Mouse (Mus musculus): ENCODE measurements at regions not wholly inside any gene's neighbourhood (a gene's known extent, or its start where the extent isn't known, plus 50 kb on each side); places are given as distances from the start of the nearest gene placed in this dataset.

- DNase-seq, result no peak
Measured at GRCm38 (mm10) chr9:69705942-69706341, 54.8 kb downstream of the Foxb1 start.

GRCm38 (mm10) chr9:69705071-69705470 lies 55.7 kb downstream of the Foxb1 start:
- peak; percentile 50 for DNase-seq

GRCm38 (mm10) chr9:69703731-69704130 lies 57.0 kb downstream of the Foxb1 start:
- DNase-seq, result no peak

DNA sequence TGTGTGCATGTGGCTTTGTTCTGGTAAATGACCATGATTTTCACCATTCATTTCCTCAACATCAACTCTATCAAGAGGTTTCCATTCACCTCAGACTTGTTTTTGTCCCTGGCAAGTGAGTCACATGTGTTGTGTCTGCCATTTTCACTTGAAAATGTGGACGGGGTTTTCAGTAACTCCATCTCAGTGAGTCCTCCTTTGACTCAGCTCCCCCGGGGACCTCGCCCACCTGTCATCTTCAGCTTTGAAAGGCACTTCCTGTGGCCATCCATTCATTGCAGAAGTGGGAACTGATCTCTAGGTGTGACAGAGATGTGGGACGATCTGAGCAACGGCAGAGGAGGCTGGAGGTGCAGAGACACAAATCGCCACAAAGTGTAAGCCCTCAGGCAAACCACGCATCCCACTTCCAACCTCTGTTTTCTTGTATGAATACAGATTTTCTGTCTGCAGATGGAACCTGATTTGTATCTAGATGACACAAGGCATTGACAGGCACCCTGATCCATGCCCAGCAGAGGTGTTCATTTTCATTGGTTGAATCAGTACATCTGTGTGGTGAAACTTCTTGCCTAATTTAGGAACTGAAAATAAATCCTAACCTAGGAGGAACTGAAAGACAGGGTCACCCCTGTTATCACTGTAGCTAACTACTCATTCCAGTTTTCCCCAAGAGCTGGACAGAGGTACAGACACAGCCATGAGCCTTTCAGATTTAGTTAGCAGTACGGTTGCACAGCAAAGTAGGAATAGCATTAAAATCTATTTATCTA lies 58.4 kb downstream of the Foxb1 start:
- no peak for DNase-seq

GRCm38 (mm10) chr9:69700696-69701095 lies 60.0 kb downstream of the Foxb1 start:
- no peak for DNase-seq

DNA sequence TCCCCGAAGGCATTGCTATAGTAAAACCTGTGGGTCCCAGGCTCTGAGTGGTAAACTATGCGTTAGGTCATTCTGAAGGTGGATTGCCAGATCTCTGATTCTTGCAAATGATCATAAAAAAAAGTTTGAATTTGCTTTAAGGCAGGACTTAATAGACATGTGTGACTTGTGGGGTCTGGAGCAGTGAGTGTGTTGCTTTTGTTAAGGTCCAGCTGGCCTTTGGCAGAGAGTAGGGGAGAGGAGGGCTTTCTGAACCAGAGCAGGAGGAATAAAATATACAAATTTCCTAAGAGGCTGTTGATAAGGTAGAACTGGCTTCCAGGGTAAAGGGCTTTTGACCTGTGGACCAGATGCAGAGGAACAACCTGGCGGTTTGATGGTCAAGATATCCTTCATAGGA lies 69.0 kb downstream of the Foxb1 start:
- no peak for DNase-seq

DNA sequence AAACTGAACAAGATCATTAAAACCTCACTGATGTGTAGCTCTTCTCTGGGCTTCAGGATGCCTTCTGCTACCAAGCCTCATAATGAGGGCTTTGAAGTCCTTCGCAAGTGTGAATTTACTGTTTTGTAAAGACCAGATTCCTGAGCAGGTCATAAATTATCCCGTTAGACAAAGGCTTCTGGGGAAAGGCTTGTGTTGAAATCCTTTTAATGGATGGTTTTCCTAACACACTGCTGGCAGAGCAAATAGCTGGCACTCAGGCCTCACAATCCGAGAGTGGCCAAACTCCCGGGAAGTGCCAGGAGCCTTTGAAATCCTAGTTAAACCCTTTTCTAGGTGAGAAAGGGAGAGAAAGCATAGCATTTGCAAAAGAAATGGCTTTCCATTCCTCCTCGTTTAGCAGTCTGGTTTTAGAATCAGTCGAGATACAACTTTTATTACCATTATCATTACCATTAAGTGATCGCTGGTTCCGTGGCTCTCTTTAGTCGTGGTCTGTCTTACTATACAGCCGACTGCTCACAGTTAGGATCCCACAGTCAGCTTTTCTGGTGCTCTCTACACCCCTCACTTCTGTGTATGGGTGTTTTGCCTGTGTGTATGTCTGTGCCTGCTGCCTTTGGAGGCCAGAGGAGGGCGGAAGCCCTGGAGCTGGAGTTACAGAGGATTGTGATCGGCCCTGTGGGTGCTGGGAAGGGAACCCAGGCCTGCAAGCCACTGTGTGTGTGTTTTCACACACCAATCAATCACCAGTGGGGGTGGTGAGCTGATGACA lies 73.2 kb downstream of the Foxb1 start:
- DNase-seq, result peak; percentile 17

GRCm38 (mm10) chr9:69686766-69687165 lies 74.0 kb downstream of the Foxb1 start:
- DNase-seq, result no peak

GRCm38 (mm10) chr9:69685630-69686029 lies 75.1 kb downstream of the Foxb1 start:
- DNase-seq, result no peak

DNA sequence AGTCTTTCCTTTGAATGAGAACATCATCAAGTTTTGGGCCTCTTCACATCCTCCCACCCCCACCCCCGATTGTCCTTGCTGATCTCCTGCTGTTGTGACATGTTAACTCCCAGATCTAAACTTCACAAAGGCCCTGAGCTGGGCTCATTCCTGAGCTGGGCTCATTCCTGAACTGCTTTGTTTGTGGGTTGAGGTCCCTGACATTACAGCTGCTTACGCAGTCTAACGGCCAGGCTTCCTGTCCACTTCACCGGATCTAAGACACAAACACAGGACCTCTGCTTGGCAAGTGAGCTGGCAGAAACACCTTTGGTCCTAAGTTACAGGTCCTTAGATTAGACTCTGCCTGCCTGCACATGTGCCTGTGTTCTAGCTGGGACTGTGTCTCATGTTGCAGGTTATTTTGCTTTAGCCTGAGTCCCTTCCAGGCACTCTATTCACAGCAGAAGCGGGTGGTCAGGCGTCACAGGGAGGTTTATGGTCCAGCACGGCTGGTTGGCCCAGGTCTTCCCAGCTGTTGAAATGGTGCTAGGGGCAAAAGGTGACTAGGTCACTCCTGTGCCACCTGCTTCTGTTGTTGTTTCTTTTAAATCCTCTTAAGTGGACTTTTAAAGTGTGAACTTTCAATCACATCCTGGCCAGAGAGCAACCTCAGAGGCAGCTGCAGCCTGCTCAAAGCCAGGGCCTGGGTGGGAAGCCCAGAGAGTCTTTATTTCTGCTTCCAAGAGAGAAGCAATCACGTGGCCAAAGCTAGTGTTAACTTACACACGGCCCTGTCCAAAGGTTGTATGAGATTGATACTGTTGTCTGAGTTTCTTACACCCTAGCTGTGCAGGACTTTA lies 79.1 kb downstream of the Foxb1 start:
- DNase-seq, result no peak

DNA sequence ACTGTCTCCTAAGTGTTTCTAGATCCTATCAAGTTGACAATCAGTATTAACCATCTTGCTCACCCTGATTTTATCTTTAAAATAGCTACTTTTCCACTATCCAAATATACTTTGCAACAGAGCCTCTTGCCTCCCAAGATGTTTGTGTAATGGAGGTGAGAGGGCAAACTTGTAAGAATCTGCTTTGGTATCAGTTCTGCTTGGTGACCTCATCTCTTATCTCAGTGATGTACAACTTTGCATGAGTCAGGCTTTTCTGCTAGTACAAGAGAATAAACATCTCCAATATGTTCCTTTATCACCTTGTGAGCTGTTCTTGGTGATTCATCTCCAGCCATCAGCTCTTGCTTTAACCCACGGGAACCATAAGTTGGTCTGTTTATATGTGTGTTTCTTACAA lies 82.1 kb downstream of the Foxb1 start:
- peak; percentile 18 for DNase-seq

DNA sequence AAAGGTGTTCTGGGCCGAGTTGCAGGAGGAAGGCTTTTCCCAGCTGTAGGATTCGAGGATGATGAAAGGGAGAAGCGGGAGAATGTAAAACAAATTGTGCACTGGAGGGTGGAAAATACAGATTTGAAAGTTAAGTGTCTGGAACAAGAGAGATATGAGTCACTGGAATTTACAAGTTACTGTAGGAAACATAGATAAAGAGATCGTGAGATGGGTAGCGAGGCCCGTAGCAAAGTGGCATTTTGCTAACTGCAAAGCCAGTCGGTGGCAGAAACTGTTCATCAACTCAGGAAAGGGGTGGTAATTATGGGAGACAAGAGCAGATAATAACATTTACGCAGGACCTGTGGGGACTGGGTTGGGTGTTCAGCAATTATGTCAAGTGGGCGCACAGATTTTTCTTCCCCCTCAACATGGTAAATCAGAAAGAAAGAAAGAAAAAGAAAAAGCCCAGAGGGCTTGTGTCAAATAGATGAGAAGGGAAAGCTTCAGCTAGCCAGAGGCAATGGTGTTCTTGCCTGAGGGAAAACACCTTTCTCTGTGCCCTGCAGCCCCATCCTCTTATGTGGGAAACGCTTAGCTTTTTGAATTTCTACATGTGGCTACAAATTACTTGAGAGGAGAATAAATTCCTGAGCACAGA lies 87.2 kb downstream of the Foxb1 start:
- no peak for DNase-seq

DNA sequence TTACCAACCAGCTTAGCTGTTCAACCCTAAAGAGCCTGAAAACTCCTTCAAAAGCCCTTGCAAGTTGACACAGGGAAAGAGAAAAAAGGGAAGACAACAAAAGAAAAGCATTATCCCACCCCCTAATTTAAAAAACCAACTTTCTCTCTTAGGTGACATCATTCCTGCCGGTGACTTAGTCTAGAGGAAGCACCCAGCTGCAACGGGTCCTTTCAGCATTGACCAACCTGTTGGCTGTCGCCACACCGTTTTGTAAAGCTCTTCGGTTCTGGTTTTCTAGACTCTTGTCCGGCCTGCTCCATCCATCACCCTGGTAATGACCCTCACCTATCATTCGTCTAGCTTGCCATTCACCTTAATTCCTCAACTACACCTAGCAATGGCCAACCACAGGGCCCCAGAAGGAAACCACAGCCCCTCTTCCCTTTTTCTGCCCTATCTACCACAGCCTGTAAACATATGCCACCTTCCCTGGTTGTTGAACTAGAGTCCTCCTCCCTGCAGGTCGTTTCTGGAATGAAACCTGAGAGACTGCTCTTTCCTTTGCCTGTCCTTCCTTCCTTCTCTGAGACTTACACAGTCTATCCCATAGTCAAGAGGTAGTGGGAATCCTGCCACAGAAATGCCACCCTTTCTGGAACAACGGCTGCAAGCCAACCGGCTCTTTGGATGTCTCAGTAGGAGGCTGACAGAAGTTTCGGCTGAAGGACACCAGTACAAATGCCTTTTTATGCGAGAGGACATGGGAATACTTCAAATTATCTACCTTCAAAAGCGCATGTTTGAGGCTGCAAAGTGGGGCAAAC lies 87.9 kb downstream of the Foxb1 start:
- no peak for DNase-seq

GRCm38 (mm10) chr9:69671199-69671598 lies 89.5 kb downstream of the Foxb1 start:
- DNase-seq, result no peak

- no peak for DNase-seq
Measured at GRCm38 (mm10) chr9:69670551-69671044, 90.1 kb downstream of the Foxb1 start.

DNA sequence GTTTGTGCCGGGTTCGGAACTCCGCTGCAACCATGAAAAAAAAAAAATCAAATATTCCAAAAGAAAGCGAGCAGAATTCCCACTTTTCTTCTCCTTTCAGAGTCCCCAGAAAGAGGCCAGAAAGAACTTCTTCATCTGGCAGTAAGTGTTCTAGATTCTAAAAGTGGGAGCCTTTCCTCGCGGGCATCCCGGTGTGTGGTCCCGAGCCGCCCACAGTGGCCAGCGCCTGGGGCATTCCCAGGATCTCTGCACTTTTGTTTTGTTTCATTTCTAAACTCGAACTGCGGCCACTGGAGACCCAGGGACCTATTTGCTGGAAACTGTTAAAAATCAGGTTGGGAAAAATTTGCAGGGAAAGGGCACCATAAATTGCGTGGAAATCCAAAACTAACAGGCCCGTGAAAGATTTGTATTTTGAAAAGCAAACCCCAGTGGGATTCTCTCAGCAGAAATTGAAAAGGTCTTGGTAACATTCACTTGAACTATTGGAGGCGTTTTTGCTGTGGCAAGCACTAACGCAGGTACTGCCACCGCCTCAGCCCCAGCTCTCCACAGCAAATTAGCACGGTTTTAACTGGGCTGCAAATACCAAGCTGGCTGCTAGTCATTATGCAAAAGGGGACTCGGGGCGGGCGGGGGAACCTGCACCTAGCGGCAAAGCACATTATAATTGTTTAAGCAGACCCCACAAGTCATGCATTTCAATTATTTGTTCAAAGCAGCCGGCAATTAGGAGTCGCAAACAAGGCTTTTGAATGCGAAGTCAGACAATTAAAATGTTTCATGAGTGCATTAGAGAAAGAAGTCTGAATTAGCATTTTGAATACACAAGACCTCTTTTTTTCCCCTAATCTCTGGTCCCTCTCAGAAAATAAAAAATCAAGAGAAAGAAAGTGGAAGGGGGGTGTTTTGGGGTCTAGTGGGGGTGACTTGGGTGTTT lies 90.9 kb downstream of the Foxb1 start:
- no peak for DNase-seq

DNA sequence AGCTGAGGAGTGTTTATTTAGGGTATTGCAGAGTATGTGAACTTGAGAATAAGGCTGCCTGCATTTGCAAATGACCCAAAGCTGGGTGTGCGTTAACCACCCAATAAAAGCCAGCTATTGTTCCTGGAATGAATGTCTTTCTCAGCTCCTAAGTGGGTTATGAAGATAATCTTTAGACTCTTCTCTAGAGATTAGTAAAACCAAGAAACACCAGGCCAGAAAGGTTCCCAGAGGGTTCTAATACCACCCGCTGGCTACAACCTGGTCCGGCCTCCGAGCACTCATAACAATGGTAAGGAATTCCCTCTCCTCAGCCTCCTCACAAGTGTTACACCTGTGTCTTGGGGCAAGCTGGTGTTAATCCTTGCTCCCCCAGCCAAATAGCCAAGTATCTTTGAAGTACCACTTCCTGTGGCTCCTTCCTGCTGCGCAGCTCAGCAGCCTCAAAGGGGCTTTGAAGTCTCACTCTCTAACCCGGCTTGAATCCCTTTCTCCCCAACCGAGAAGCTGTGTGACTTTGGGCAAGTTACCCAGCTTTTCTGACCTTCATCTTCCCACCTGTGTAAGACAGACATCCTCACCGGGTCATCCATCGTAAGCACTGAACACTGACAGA lies 92.2 kb downstream of the Foxb1 start:
- no peak for DNase-seq

GRCm38 (mm10) chr9:69667064-69667533 lies 93.6 kb downstream of the Foxb1 start:
- no peak for DNase-seq

DNA sequence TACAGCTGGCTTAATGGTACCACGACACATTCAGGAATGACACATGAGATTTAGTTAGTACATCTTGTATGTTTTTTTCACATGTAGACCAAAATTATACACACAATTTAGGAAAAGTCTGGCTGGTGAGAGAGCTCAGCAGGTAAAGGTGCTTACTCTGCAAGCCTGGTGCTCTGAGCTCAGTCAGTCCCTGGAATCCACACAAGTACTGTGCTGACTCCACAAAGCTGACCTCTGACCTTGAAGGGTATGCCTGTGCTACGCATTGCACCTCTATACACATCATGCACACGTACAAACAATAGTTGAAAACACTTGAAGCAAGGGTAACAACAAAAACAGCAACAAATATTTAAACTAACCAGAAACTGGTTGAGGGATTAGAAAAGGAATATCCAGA lies 96.5 kb downstream of the Foxb1 start:
- DNase-seq, result no peak
